Mouse (Mus musculus) megakaryocyte, adult 5-6 weeks (primary cell): ENCODE measurements around the gene Gm5148. TPM values are rescaled to one million over a fixed set of nuclear protein-coding genes. Genes with fewer than 3 reads are reported as not detected.

Experiments
- ATAC-seq: 2 replicates; pipeline ENCODE4 v1.8.0; 2016; ENCODE audit warnings: mild to moderate bottlenecking, inconsistent platforms; ENCODE audit not compliant: poor library complexity, severe bottlenecking
- total RNA-seq, 2 experiments: library from RNA; stranded (forward) in 1 of 2; stranded (reverse) in 1 of 2; fragments of 153-499, 151-499 nt in 1 of 2; fragments of 221-1000, 200-1000 nt in 1 of 2; gene quantifications; 2 replicates each; pipeline versions ENCODE4 v1.2.3 to v1.2.4; 2015 to 2017

Gm5148 gene
- 0.13 TPM in 1 of 2 replicates, not detected in the other for total RNA-seq (2015)
- total RNA-seq (2017): 12.9 and 15.8 TPM in 2 replicates

DNA sequence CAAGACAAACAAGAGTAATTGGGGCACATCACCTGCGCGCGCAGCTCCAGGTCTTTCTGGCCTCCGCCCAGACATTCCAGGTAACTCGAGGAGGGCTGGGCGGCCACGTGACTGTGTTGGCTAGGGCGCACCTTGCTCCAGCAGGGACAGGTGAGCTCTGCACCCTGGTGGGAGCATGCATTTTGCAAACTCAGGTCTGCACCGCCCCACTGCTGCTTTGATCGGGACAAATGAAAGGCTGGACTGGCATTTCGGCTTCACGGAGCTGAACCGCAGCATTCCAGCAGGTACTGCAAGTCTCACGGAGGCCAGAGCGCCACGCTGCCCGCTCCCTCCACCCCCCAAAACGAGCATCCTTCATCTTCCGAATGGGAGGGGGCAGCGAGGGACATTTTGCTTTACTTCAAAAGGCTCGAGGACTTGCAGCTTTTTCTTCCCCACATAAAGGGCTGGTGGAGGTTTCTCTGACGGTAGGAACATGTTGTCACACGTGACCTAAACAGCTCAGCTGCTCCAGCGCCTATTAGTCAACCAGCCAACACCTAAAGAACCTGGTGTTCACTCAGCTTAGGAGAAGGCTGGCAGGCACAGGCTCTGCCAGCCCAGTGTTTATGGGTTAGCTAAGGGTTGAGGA lies at the start of gene Gm5148:
Gene Gm5148, minus strand, starts transcription at position 320 of the 634 bp plus-strand sequence.
- peak; percentile 34; the same call in 1 of the 2 replicates for ATAC-seq

DNA sequence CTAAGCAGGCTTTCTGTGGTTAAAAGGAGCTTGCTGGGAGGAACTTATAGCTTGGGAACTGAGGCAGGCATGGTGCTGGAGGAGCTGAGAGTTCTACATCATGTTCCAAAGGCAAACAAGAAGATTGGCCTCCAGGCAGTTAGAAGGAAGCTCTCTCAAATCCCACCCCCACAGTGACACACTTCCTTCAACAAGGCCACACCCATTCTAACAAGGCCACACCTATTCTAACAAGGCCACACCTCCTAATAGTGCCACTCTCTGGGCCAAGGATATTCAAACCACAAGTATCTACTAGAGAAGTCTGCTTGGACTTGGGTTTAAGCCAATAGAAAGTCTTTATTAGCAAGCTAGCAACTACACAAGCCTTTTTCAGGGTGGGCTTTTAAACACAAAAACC lies 46.7 kb upstream of the Gm5148 start:
- ATAC-seq: no peak

DNA sequence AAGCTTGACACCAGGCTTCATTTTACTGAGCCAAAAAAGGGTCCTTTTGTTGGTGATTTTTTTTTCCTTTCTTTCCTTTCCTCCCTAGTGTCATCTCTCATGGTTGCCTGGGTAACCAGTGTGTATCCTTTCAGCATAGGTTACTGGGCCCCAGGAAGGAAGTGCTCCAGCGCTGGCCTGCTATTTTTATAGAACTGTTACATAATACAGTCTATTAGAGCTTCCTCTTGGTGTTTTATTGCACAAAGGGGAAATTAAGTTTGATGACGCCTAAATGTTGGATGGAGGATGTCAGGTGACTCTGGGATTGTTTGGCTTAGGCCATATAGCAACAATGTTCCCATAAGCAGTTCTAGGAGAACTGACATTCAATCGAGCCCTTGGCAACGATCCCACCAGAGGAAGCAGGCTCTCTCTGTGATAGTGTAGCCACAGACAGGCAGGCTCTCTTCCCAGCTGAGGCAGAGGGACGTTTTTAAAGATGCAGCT lies 45.0 kb upstream of the Gm5148 start:
- peak; percentile 96 for ATAC-seq

DNA sequence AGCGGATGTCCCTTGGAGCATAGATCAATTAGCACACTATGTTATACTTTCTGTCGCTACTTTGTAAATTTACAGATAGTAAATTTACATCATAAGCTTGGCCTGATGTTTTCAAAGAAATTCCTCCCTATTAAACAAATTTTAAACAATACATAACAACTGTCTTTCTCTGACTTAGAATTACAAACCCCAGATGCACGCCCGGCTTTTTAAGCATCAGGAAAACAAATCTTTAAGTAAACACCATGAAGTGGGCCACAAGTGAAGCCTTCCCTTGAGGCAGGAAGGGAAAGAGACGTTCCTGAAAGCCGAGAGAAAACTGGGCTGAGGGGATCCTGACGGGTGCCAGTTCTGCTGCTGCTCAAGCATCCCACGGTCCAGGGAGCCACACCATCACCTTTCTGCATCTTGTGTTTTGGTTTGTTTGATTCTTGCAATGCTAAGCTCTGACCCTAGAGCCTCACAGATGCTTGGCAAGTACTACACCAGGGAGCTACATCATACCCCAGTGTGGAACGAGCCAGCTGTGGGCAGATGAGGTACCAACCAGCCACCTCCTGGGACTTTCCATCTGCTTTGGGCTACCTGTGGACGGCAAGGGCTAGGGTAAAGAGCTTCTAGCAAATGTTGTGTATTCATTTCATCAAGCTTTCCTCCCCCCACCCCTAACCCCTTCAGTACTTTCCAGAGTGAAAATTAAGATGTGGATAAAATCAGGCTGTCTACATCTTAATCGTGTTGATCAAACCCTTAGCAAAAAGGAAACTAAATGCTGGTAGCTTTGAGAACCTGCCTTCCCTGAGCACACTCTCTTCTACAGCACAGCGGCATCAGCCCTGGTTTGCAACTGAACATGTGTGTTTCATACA lies 43.1 kb upstream of the Gm5148 start:
- ATAC-seq: no peak

DNA sequence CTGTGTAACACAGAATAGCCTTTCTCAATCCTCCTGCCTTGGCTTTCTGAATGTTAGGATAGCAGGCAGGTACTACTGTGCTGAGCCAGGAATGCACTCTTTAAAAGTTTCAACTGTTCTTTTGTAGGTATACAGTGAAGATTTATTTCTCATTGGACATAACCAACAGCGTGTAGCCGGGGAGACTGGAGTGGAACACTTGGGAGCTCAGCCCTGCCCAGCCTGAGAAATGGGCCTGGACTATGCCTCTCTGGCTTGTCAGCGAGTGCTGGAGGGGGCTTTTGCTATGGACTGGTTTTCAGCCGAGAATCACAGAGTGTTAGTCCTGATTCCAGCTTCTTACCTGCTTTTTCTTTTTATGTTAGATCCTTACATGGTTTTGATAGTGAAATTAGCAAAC lies 42.3 kb upstream of the Gm5148 start:
- no peak for ATAC-seq

DNA sequence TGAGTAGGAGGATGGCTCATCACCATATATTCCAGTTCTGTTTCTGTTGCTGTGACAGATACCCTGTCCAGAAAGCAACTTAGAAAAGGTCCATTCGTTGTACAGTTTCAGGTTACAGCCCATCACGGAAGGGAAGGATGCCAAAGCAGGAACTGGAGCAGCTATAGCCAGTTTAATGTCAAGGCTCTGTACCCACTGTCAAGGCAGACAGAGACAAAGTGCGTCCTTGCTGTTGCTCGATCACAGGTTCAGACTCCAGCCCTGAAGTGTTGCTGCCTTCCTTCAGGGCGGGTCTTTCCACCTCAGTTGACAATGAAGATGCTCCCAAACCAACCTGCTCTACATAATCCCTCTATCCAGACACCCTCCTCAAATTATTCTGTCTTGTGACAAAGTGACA lies 41.7 kb upstream of the Gm5148 start:
- ATAC-seq: no peak

DNA sequence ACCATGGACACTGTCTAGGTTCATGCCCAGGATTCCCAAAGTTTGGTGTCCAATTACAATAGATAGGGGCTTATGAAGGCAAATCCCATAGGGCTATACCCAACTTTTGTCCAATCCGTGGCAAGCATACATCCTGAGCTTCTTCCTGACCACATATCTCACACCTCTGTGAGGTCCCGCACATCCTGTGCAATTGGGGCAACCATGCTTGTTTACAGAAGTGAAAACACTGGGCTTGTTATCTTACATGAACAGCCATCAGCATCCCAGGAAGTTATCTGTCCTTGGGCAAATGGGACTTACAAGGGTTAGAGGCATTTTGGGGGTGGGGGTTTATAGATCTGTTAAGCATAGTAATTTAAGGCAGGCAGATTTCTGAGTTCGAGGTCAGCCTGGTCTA lies 41.0 kb upstream of the Gm5148 start:
- no peak for ATAC-seq

DNA sequence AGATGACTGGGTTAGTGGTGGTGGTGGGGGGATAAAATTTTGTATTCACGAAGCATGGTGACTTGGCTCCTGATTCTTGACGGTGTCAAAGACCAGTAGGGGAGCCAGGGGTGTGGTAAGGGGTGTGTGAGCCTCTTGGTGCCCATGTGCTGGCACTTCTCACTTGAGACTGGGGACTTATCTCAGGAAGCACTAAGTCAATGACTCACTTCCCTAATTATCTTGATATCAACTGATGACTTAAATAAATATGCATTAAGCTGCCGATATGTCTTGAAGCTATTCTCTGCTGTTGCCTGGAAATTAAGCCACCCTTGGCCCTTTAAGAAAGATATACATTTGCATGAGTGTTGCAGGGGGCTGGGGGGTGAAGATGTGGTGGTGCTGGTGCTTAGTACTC lies 38.0 kb upstream of the Gm5148 start:
- ATAC-seq: no peak

DNA sequence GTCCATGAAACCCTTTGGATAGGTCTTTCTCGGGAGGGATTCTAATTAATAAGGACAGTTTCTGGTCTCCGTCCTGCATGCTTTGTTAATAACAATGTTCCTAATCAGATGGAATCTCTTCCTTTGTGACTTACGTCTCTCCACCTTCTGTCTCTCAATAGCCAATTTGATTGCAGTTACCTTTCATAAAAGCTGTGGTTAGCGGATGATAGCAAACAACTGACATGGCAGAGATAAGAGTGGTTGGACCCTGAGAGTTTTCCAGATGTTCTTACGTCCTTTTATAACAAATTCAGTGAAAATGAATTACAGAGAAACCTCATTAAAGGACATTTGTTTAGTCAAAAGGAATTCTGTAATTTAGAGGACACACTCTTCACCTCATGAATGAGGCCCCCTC lies 37.5 kb upstream of the Gm5148 start:
- no peak for ATAC-seq

DNA sequence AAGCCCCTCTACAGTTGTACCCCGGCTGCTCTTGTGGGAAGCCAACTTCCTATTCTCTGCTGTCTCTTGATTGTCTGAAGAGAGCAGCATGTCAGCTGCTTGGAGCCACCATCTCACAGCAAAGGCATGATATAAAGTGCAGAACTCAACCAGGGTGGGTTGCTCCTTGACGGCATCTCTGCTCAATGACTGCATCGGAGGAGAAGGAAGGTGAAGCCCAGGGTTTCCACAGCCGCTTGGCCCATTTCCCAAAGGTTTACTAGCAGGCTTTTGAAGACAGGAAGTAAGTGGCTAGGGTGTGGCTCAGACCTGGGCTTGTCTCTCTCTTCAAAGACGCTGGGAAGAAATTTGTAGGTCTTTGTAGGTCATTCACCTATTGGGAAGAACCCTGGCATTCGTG lies 36.6 kb upstream of the Gm5148 start:
- ATAC-seq: peak; percentile 72

DNA sequence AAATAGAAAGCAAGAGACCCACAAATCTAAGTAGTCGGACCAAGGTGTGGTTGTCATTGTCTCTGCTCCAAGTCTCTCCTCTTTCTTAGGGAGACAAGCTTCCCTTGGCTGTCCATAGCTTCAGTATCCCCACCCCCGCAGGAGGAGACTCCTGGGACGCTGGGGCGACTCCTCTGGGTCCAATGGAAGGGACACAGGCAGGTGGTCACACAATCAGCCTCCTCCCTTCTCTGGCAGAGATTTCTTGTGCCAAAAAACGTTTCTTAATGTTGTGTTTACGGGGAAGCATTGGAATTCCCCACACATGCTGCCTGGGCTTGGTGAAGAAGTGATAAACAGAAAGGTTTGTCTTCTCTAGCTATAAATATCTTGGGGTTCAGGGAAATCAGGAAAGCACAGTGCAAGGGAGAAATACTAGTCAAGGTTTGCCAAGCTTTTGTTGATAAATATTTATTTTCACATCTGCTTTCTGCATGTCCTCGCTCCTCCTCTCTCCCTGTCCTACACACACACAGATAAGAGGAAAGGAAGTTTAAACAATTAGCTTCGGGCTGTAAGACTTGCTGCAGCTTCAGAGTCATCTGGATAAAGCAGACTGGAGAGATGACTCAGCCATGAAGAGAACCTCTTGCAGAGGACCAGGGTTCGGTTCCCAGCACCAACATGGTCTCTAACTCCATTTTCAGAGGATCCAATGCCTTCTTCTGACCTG lies 34.5 kb upstream of the Gm5148 start:
- ATAC-seq: no peak

DNA sequence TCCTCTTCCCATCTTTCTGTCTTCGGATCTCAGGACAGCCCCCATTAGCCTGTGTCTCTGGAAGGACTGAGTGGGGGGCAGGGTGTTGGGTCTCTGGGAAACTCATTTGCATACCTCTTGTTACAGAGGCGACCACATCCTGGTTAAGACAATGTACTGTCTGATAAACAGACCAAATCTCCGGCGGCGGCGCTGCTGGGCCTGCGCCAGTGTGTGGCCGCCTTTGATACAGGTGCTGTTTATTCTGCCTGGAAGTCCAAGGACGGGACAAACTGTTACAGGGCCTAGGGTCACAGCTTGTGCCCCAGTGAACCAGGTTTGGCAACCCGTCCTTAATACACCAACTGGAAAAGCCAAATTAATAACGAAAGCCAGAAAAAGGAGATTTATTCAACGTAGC lies 33.8 kb upstream of the Gm5148 start:
- peak; percentile 48 for ATAC-seq

DNA sequence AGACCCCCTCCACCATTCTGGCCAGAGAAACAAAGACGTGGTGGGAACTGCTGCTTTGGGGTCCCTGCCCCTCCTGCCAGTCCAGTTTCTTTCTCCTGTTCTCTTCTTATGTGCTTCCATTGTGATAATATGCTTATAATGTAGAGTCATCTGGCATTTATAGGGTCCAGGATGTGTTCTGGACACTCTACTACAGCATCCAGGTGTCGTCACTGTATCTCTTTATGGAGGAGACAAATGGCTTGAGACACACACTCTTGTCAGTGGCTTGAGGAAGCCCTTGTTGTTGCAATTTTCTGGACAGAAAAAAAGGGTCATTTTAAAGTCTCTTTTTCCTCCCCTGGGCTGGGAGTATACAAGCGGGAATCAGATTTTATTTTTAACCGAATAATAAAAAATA lies 33.3 kb upstream of the Gm5148 start:
- no peak for ATAC-seq

DNA sequence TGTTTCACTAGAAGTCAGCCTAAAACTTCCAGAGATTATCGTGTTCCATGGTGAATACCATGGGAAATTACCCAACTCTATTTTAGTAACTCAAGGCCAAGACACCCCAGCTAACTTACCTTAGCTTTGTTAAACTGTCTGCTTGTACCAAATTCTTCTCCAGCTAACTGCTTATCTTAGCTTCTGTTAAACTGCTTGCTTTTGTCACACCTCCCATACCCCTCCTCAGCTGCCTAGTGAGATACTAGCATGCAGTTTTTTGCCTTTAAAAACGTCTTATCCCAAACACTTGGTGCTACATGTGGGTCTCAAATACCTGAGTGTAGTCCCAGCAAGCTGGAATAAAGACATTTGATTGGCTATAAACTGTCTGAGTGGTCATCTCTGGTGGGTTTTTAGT lies 31.7 kb upstream of the Gm5148 start:
- ATAC-seq: no peak

DNA sequence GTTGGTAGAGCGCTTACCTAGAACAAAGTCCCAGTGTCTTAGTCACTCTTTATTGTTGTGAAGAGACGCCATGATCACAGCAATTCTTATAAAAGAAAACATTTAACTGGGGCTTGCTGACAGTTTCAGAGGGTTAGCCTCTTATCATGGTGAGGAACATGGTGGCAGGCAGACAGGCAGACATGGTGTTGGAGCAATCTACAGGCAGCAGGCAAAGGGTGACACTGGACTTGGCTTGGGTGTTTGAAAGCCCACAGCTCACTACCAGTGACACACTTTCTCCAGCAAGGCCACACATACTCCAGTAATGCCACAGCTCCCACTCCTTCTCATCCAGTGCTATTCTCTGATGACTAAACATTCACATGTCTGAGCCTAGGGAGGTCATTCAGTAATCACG lies 30.3 kb upstream of the Gm5148 start:
- no peak for ATAC-seq

DNA sequence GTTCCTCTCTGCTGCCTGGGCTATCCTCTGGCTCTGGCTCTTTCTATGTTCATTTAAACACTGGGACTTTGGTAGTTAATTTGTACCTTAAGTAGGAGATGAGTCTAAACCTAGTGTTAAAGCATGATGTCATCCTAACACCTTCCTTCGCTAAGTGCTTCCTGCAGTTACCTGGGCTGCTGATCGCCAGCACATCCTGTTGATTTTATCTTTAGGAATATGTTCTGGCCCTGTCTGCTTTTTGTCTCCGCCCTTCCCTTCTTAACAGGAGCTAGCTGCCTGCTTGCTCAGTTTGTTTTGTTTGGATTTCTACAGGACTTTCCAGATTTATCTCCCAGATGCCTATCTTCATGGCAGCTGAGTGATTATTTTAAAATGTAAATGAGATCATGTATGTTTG lies 28.9 kb upstream of the Gm5148 start:
- ATAC-seq: no peak

DNA sequence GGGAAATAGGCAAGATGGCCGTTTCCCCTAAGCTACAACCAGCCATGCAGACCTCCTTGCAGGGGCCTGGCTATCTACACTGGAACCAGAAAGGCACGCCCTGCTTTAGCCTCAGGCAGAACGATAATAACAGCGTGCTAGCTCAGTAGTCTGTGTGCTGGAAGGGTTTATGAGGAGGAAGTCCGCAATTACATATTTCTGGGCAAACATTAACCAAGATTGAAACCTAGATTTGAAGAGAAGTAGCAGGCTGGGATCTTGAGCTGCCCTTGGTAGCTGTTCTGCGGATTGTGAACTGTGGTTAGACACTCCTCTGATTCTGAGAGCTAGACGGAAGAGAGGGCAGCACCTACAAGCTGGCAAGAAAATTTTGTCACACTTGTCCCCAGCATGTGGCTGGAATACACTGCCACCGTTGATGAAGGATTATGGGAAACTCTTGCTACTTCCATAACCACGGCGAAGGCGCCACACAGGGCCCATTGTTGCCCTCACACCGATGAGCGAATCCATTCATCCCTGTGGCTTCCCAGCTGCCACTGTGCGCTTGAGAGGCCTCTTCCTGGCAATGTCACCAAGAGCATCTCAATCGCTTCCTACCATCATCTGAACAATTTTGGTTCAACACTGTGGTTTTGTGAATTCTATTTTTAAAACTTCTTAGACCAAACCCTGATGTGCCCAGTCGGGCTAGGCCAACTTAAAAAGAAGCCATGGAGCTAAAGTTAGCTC lies 23.9 kb upstream of the Gm5148 start:
- peak; percentile 78 for ATAC-seq

DNA sequence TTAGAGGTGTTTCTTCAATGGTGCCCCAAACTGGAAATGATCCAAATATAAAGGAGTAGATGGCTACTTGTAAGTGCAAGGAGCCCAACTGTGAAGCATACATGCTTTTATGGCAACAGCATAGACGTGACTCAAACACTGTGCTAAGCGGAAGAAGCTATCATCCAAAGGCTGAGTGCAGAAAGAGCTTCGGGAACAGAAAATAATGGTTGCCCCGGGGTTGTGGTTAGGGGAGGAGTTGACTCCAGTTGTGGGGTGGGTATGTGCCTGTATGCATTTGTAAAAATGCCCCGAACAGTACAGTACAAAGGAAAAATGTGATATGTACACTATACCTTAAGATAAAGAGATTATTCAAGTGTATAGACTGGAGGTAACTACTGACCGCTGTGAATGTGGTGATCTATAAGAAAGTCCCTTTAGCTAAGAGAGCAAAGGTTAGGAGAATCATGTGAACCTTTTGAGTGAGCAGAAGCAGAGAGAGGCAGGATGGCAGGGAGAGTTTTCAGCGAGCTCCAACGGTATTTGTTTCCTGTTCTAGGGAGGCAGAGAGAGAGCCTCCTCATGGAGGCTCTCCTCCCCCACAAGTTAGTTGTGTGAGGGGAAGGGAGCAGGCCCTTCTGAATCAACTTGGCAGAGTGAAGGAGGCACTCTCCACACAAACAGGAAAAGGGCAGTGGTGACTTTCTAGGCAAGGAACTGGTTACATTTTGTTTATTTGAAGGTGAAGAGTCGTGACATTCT lies 23.1 kb upstream of the Gm5148 start:
- ATAC-seq: peak; percentile 58

DNA sequence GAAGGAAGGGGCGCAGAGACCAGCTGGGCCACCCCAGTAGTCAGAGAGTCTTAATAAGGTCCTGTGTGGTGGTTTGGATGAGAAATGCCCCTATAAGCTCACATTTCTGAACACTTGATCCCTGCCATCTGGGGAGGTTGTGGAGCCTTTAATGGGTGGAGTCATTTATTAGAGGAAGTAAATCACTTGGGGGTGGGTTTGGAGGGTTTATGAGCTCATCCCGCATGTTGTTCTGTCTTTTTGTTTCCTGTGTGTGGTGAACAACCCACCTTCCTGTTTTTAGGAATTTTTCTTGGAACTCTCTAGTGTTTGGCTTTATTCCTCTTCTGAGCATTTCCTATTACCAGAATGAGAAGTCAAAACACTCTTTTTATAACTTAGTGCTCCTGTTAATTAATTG lies 19.8 kb upstream of the Gm5148 start:
- ATAC-seq: peak; percentile 32; the same call in 1 of the 2 replicates

DNA sequence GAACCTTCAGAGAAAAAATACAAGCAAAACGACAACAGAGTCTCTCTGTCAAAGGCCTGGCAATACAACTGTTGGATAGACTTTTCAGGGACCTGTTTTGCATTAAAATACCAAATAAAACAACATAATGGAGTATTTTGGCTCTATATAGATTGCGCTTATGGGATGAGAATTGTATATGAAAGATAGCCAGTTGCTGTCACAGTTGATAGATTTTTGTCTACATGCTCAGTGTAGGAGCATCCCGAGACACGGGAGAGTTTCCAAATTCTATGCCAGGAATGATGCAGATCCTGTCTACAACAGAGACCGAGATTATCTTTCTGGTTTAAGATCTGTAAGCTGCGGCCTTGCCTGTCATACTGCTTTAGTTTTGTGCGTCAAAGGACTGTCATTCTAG lies 15.7 kb upstream of the Gm5148 start:
- no peak for ATAC-seq
